Mouse (Mus musculus) erythroblast, embryonic 14.5 days (primary cell): ENCODE measurements around the gene Plxna2. TPM values are rescaled to one million over a fixed set of nuclear protein-coding genes. Genes with fewer than 3 reads are reported as not detected.

Experiments
- H3K27me3 ChIP-seq: 2 replicates; pipeline ENCODE4 v1.6.1; 2012; ENCODE audit warnings: inconsistent platforms; ENCODE audit not compliant: control insufficient read depth
- H3K36me3 ChIP-seq: 2 replicates; pipeline ENCODE4 v1.6.1; 2012; ENCODE audit warnings: mild to moderate bottlenecking, inconsistent platforms; ENCODE audit not compliant: control insufficient read depth
- H3K4me1 ChIP-seq: 2 replicates; pipeline ENCODE4 v1.6.1; 2012; ENCODE audit warnings: inconsistent platforms; ENCODE audit not compliant: control insufficient read depth
- H3K4me3 ChIP-seq: replicated peaks from 2 replicates; pipeline ENCODE3; 2012; ENCODE audit warnings: moderate library complexity, mild to moderate bottlenecking, inconsistent platforms
- H3K9me3 ChIP-seq: 2 replicates; pipeline ENCODE4 v1.6.1; 2012; ENCODE audit warnings: low read length, inconsistent platforms, mixed read lengths; ENCODE audit not compliant: control insufficient read depth
- GATA1 ChIP-seq: IDR thresholded peaks from 2 replicates; pipeline ENCODE4 v1.6.1; 2012; ENCODE audit warnings: low read length, inconsistent platforms, mixed read lengths
- TAL1 ChIP-seq: IDR thresholded peaks from 3 replicates; pipeline ENCODE4 v1.6.1; 2012; ENCODE audit warnings: low read length, inconsistent platforms, mixed read lengths
- polyA plus RNA-seq: library from polyadenylated mRNA; stranded (reverse); fragments of >175 nt; gene quantifications from 2 replicates; pipeline ENCODE4 v1.2.3, GENCODE M21; 2012

Plxna2 gene
- polyA plus RNA-seq, 1 experiment = 0.06 TPM

DNA sequence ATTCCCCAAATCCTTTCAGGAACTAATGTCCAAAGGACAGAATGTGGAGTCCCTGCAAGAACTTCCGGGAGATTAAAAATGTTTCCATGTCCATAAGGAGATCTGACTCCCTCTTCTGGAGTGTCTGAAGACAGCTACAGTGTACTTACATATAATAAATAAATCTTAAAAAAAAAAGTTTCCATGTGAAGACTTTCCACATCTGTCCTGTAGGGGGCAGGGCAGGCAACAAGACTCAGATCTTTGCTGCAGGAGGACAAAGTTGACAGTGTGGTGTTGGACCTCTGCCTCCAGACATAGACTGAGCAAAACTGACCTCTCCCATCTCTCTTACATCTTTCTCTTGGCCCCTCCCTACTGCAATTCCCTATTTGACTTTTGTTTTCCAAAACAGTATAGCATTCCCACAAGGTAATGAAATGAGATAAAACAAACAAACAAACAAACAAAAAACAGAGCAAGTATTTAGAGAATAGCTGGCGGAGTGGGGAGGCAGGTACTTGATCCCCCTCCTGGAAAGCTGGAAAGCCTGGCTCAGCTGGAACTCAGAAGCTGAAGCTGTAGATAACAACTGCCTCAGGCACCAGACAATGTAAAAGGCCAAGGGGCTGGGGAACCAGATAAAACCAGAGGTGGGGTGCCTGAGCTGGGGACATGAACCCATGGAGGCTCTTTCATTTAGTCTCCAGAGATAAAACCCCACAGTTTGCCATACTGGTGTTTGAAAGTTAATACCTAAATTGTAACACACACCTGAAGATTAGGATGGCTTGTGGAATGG, 143.6 kb downstream of the Plxna2 start:
- H3K4me1 ChIP-seq = peaks cover 15% of the 10 kb centered on the region
- no peak overlapping the region for H3K4me3 ChIP-seq
- no peaks in the 10 kb centered on the region for H3K36me3 ChIP-seq
- no peaks in the 10 kb centered on the region for H3K9me3 ChIP-seq
- TF ChIP-seq TAL1 (no peak), GATA1 (no peak)
- no peaks in the 10 kb centered on the region for H3K27me3 ChIP-seq

DNA sequence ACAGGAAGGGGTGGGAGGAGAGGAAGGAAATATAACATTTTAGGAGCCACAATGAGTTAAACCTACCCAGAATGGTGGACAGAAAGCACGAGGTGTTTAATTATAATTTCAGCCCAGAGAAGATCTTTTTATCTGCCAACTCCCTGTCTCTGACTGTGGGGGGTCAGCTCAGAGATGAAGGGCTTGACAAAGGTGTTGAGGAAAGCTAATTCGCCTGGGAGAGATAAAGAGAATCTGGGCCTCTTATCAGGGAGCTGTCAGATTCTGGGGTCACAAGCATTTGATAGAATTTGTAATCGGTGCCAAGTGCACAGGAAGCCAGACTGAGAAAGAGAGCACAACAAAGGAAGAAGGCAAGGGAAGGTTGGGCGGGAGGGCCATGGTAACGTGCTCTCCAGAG, 144.9 kb downstream of the Plxna2 start:
- Histone ChIP-seq H3K27me3 (no peaks in the 10 kb centered on the region), H3K4me3 (no peak overlapping the region), H3K36me3 (no peaks in the 10 kb centered on the region), H3K9me3 (no peaks in the 10 kb centered on the region), H3K4me1 (peaks cover 15% of the 10 kb centered on the region)
- no peak for TF ChIP-seq TAL1
- TF ChIP-seq GATA1 = no peak

DNA sequence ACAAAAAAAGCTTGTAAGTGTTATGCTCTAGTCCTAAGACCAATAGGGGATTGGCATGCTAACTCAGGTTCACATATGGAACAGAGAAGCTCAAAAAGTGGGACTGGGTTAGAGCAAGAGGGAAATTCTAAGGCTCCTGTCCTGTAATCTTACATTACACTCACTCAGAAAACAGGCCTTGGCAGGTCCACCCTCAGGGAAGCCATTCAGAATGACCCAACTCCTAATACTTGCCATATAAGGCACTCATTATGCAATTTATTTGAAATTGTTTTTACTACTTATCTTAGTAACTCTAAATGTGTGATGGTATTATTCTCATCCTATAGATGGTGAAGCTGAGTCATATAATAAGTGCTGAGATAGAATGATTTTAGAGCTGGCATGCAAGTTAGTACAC, 146.9 kb downstream of the Plxna2 start:
- Histone ChIP-seq H3K4me3 (no peak overlapping the region), H3K27me3 (no peaks in the 10 kb centered on the region), H3K9me3 (no peaks in the 10 kb centered on the region), H3K36me3 (no peaks in the 10 kb centered on the region), H3K4me1 (peaks cover 15% of the 10 kb centered on the region)
- TF ChIP-seq GATA1 (no peak), TAL1 (no peak)

DNA sequence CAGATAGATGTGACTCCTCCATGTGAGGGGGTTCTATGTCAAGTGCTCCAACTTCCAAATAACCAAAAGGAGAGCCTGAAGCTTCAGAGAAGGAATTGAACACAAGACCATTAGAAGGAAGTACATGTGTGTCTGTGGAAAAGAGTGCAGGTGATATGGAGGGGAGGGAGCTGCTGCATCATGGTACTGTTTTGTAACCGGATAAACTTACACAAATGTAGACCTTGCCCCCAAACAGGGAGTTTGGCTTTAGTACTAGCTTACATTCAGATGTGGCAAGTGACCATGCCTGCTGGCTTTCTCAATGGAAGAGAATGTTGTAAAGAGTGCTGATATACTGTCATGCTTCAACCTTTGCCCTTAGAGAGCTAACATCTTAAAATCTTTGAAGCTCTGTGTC, 150.8 kb downstream of the Plxna2 start:
- Histone ChIP-seq H3K4me3 (no peak overlapping the region), H3K9me3 (no peaks in the 10 kb centered on the region), H3K27me3 (no peaks in the 10 kb centered on the region), H3K36me3 (no peaks in the 10 kb centered on the region), H3K4me1 (peaks cover 18% of the 10 kb centered on the region)
- TF ChIP-seq TAL1 = no peak
- TF ChIP-seq GATA1 = no peak

DNA sequence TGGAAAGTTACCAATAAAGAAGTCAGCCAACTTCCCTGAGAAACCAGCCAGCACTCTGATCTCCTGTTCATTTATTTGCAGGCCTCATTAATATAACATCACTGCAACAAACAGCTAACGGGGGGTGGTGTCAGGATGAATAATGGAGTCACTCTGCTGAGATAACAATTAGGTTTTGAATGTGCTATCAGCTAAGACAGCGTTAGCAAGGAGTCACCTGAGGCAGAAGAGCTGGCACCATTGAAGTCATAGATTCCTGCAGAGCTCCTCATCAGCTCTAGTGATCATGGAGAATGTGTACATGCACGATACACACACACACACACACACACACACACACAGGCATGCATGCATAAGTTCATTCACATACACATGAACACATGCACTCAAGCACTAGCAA, 154.0 kb downstream of the Plxna2 start:
- Histone ChIP-seq H3K9me3 (no peaks in the 10 kb centered on the region), H3K27me3 (no peaks in the 10 kb centered on the region), H3K4me1 (peaks cover 39% of the 10 kb centered on the region), H3K36me3 (no peaks in the 10 kb centered on the region), H3K4me3 (no peak overlapping the region)
- TF ChIP-seq GATA1 (no peak), TAL1 (no peak)

DNA sequence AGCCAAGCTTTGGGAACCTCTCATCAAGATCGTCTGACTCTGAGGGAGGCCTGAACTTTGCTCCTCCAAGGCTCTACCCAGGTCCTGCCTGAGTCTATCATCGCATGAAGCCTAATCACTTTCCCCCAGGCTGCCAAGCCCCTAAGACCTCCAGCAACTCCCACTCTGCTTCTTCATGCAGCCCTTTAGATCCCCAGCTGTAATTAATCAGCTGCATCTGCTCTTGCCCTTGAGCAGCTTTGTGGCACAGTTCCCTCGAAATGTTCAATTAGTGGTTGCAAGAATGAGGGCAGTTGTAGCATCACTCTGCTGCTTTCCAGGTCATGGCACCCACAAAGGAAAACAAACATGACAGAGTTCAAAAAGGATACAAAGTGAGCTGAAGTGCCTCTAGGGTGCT, 155.9 kb downstream of the Plxna2 start:
- H3K36me3 ChIP-seq = no peaks in the 10 kb centered on the region
- no peak overlapping the region for H3K4me3 ChIP-seq
- H3K9me3 ChIP-seq = no peaks in the 10 kb centered on the region
- H3K27me3 ChIP-seq = no peaks in the 10 kb centered on the region
- TF ChIP-seq TAL1 (no peak), GATA1 (no peak)
- peaks cover 39% of the 10 kb centered on the region for H3K4me1 ChIP-seq

DNA sequence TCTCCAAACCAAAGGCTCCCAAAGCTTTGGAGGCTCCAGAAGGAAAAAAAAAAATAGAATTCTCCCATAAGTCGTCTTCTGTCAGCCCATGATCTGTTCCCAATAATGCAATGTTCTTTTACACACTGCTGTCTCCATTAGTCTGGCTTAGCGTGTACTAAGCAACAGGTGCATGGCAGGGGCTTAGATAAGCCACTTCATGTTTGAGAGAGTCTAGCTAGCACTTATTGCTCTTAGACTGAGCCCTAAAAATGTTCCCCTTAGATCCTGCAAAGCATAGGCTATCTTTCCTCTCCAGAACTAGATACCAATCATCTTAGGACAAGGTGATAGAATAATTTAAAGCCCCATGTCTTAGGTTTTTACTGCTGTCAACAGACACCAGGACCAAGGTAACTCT, 156.3 kb downstream of the Plxna2 start:
- Histone ChIP-seq H3K27me3 (no peaks in the 10 kb centered on the region), H3K4me3 (no peak overlapping the region), H3K9me3 (no peaks in the 10 kb centered on the region), H3K36me3 (no peaks in the 10 kb centered on the region), H3K4me1 (peaks cover 39% of the 10 kb centered on the region)
- no peak for TF ChIP-seq GATA1
- no peak for TF ChIP-seq TAL1

DNA sequence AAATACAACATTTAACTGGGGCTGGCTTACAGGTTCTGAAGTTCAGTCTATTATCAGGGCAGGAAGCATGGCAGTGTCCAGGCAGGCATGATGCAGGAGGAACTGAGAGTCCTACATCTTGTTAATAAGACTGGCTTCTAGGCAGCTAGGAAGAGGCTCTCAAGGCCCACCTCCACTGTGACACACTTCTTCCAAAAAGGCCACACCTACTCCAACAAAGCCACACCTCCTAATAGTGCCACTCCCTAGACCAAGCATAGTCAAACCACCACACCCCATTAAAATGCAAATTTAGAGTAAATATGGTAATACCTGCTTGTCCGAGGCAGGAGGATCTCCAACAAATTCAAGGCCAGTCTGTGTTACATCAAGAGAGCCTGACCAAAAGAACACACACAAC, 156.7 kb downstream of the Plxna2 start:
- H3K4me1 ChIP-seq = peaks cover 39% of the 10 kb centered on the region
- TF ChIP-seq GATA1 (no peak), TAL1 (no peak)
- H3K9me3 ChIP-seq = no peaks in the 10 kb centered on the region
- H3K36me3 ChIP-seq = no peaks in the 10 kb centered on the region
- no peaks in the 10 kb centered on the region for H3K27me3 ChIP-seq
- no peak overlapping the region for H3K4me3 ChIP-seq

DNA sequence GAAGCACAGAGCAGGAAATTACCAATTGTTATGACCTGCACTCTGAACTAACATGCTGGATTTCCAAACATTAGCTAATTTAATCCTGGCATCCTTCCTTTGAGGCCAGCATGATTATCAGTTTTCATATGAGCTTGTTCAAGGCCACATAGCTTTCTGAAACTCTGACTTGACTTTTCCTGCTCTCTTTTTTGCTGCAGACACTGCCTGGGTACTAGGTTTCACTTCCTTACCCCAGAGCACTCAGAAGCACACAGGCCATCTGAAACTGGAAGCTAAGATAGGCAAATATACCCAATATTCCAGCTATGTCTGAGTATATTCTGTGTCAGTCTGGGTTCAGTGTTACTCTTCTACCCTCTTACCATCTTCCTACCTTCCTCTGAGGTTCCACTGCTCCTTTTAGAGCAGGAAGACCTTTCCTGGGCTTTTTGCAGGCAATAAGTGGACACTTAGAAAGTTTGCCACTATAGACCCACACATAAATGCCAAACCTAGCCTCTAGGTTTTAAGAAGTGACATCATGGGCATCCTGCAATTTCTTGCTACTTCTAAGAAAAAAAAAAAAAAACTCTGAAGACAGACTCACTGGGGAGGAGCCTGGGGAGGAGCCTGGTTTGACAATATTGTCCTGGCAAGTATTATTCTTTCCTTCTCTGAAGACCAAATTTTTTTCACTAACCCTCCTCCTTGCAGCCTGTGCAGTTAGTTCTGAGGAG, 157.8 kb downstream of the Plxna2 start:
- Histone ChIP-seq H3K4me3 (no peak overlapping the region), H3K4me1 (peaks cover 39% of the 10 kb centered on the region), H3K9me3 (no peaks in the 10 kb centered on the region), H3K36me3 (no peaks in the 10 kb centered on the region; the same call in 1 of the 2 replicates), H3K27me3 (no peaks in the 10 kb centered on the region)
- TF ChIP-seq GATA1 (no peak), TAL1 (no peak)
